Mouse (Mus musculus) ES-Bruce4 (cell line): Measurements from ENCODE around the gene Nudt8.

ENCODE experiments used
- CTCF ChIP-seq: IDR thresholded peaks from one replicate; pipeline ENCODE4 v1.8.1; 2011; ENCODE audit warnings: low read depth, low read length
- EP300 ChIP-seq: IDR thresholded peaks from 2 replicates; pipeline ENCODE4 v1.6.1; 2011; ENCODE audit warnings: low read depth, low read length; ENCODE audit not compliant: insufficient read depth
- POLR2A ChIP-seq: IDR thresholded peaks from one replicate; pipeline ENCODE4 v1.8.1; 2011; ENCODE audit warnings: low read length; ENCODE audit not compliant: insufficient read depth

DNA sequence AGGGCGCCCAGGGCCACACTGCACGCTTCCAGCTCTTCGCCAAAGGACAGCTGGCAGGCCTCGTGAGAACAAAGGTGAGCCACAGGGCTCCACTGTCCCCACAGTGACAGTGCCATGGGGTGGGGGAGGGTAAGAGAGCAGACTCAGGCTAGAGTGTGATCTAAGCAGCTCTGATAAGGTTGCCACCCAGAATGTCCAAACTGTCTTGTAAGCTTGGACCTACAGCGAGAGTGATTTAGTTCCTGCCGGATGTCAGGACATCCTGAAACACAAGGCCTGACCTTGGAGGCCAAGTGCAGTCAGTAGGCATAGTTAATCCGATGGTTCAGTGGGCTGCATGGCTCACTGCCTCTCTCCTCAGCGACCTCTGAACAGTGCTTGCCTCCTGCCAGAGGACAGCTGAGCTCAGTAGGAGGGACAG, 15.1 kb upstream of the Nudt8 start:
- no peak for TF ChIP-seq CTCF
- TF ChIP-seq POLR2A = no peak
- TF ChIP-seq EP300 = no peak
